Mouse (Mus musculus) C2C12 (cell line): ENCODE measurements around the gene Gm10719.
"Not testable (repeated sequence)": the region's sequence is repeated elsewhere in the genome, so short reads cannot be mapped to it uniquely, and the experiment has no call there.

Source experiments
- CTCF ChIP-seq: IDR thresholded peaks from one replicate; pipeline ENCODE4 v1.5.1; 2011; ENCODE audit not compliant: control insufficient read depth, insufficient read depth, insufficient read length
- MAX ChIP-seq: IDR thresholded peaks from one replicate; pipeline ENCODE4 v1.6.1; 2011; ENCODE audit warnings: mild to moderate bottlenecking, control low read depth
- USF1 ChIP-seq: IDR thresholded peaks from one replicate; pipeline ENCODE4 v1.6.1; 2011; ENCODE audit warnings: low read depth, mild to moderate bottlenecking, control low read depth, moderate library complexity

DNA sequence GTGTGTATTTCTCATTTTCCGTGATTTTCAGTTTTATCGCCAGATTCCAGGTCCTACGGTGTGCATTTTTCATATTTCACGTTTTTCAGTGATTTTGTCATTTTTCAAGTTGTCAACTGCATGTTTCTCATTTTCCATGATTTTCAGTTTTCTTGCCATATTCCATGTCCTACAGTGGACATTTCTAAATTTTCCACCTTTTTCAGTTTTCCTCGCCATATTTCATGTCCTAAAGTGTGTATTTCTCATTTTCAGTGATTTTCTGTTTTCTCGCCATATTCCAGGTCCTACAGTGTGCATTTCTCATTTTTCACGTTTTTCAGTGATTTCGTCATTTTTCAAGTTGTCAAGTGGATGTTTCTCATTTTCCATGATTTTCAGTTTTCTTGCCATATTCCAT, 16.2 kb upstream of the Gm10719 start:
- TF ChIP-seq CTCF, USF1, MAX: not testable (repeated sequence)
